Mouse (Mus musculus): Measurements from ENCODE around the gene Gm49384.

The Gm49384 gene

GRCm38 (mm10) chr12:69207396-69207795 is 3.3 kb upstream of the Gm49384 start:
- DNase-seq (ENCODE audit: low spot score in 2 of 2), result no peak

GRCm38 (mm10) chr12:69198985-69199384 is 5.1 kb downstream of the Gm49384 start:
- DNase-seq (ENCODE audit: low spot score in 2 of 2), result no peak

- DNase-seq (ENCODE audit: low spot score in 2 of 2), result peak; percentile 39 to 61
Observed at GRCm38 (mm10) chr12:69198164-69198535, 5.9 kb downstream of the Gm49384 start, which contains the start of gene Dnaaf2. TSS of gene Dnaaf2 (minus strand) at chr12:69198429.

GRCm38 (mm10) chr12:69197378-69198163 is 6.5 kb downstream of the Gm49384 start:
- DNase-seq (ENCODE audit: low spot score in 2 of 2), result peak; percentile 22 to 59

GRCm38 (mm10) chr12:69196444-69197377 is 7.4 kb downstream of the Gm49384 start, which contains the start of gene Gm49383:
TSS of gene Gm49383 (minus strand) at chr12:69197104.
- peak; percentile 29 to 65 for DNase-seq (ENCODE audit: low spot score in 2 of 2)

GRCm38 (mm10) chr12:69192637-69193036 is 11.4 kb downstream of the Gm49384 start:
- DNase-seq (ENCODE audit: low spot score in 2 of 2), result no peak

GRCm38 (mm10) chr12:69191396-69191795 is 12.7 kb downstream of the Gm49384 start:
- no peak for DNase-seq (ENCODE audit: low spot score in 2 of 2)

- no peak for DNase-seq (ENCODE audit: low spot score in 2 of 2)
Observed at GRCm38 (mm10) chr12:69190522-69190921, 13.5 kb downstream of the Gm49384 start.

- no peak for DNase-seq (ENCODE audit: low spot score in 2 of 2)
Observed at GRCm38 (mm10) chr12:69190074-69190473, 14.0 kb downstream of the Gm49384 start.

GRCm38 (mm10) chr12:69186811-69187471 is 17.1 kb downstream of the Gm49384 start:
- DNase-seq (ENCODE audit: low spot score in 2 of 2), result no peak

- no peak for DNase-seq (ENCODE audit: low spot score in 2 of 2)
Observed at GRCm38 (mm10) chr12:69185371-69185770, 18.7 kb downstream of the Gm49384 start.

GRCm38 (mm10) chr12:69184342-69185295 is 19.4 kb downstream of the Gm49384 start:
- peak in 1 of 2 experiments; percentile 44 for DNase-seq (ENCODE audit: low spot score in 2 of 2)

- DNase-seq (ENCODE audit: low spot score in 2 of 2), result peak; percentile 98
Observed at GRCm38 (mm10) chr12:69183583-69184308, 20.3 kb downstream of the Gm49384 start, which contains the start of the genes Rpl36al and Mgat2. TSS of gene Rpl36al (minus strand) at chr12:69184083. TSS of gene Mgat2 (plus strand) at chr12:69184157.

GRCm38 (mm10) chr12:69181800-69182199 is 22.3 kb downstream of the Gm49384 start:
- DNase-seq (ENCODE audit: low spot score in 2 of 2), result no peak

- DNase-seq (ENCODE audit: low spot score in 2 of 2), result no peak
Observed at GRCm38 (mm10) chr12:69179371-69179770, 24.7 kb downstream of the Gm49384 start.

- no peak for DNase-seq (ENCODE audit: low spot score in 2 of 2)
Observed at GRCm38 (mm10) chr12:69177526-69177925, 26.5 kb downstream of the Gm49384 start.

- no peak for DNase-seq (ENCODE audit: low spot score in 2 of 2)
Observed at GRCm38 (mm10) chr12:69175975-69176374, 28.1 kb downstream of the Gm49384 start.

- DNase-seq (ENCODE audit: low spot score in 2 of 2), result no peak
Observed at GRCm38 (mm10) chr12:69171307-69171706, 32.8 kb downstream of the Gm49384 start.

GRCm38 (mm10) chr12:69168461-69169106 is 35.5 kb downstream of the Gm49384 start, which contains the start of gene Lrr1:
TSS of gene Lrr1 (plus strand) at chr12:69168814.
- DNase-seq (ENCODE audit: low spot score in 2 of 2), result peak; percentile 75 to 95

All from urinary bladder, adult 18-20 months (tissue).